Mouse (Mus musculus) thymus, postnatal 36 days (tissue): ENCODE measurements at regions not wholly inside any gene's neighbourhood (a gene's known extent, or its start where the extent isn't known, plus 50 kb on each side); places are given as distances from the start of the nearest gene placed in this dataset.
"Not testable (repeated sequence)": the region's sequence is repeated elsewhere in the genome, so short reads cannot be mapped to it uniquely, and the experiment has no call there.

Source experiments
- DNase-seq, 2 experiments: peaks; one replicate each; pipeline ENCODE4 v3.0.0; 2022; ENCODE audit warnings: mixed read lengths in 2 of 2

GRCm38 (mm10) chr10:7390239-7391091 is 83.0 kb downstream of the Ulbp1 start:
- peak; percentile 36 to 43 for DNase-seq

GRCm38 (mm10) chr10:7358791-7359190 is 114.6 kb downstream of the Ulbp1 start:
- DNase-seq = not testable (repeated sequence)

- not testable (repeated sequence) for DNase-seq
These were observed 129.1 kb downstream of the Ulbp1 start for GRCm38 (mm10) chr10:7344290-7344689.

GRCm38 (mm10) chr10:7343736-7344135 is 129.7 kb downstream of the Ulbp1 start:
- not testable (repeated sequence) for DNase-seq

GRCm38 (mm10) chr10:7333077-7333747 is 121.2 kb upstream of the Cnksr3 start:
- DNase-seq = peak; percentile 41 to 42

- no peak for DNase-seq
These were observed 116.2 kb upstream of the Cnksr3 start for GRCm38 (mm10) chr10:7328262-7328661.

GRCm38 (mm10) chr10:7327046-7327445 is 115.0 kb upstream of the Cnksr3 start:
- DNase-seq = not testable (repeated sequence)

GRCm38 (mm10) chr10:7325074-7325473 is 113.0 kb upstream of the Cnksr3 start:
- no peak for DNase-seq

GRCm38 (mm10) chr10:7323258-7323657 is 111.2 kb upstream of the Cnksr3 start:
- no peak for DNase-seq

GRCm38 (mm10) chr10:7309927-7310326 is 97.9 kb upstream of the Cnksr3 start:
- DNase-seq = no peak

- not testable (repeated sequence) for DNase-seq
These were observed 93.8 kb upstream of the Cnksr3 start for GRCm38 (mm10) chr10:7305881-7306280.

- DNase-seq = no peak
These were observed 86.3 kb upstream of the Cnksr3 start for GRCm38 (mm10) chr10:7298377-7298776.

- no peak for DNase-seq
These were observed 83.9 kb upstream of the Cnksr3 start for GRCm38 (mm10) chr10:7295921-7296320.

GRCm38 (mm10) chr10:7293203-7293602 is 81.2 kb upstream of the Cnksr3 start:
- no peak for DNase-seq

GRCm38 (mm10) chr10:7289773-7290411 is 77.9 kb upstream of the Cnksr3 start:
- DNase-seq = no peak

- DNase-seq = no peak
These were observed 73.3 kb upstream of the Cnksr3 start for GRCm38 (mm10) chr10:7285112-7285905.

GRCm38 (mm10) chr10:7280429-7280828 is 68.4 kb upstream of the Cnksr3 start:
- no peak for DNase-seq

GRCm38 (mm10) chr10:7278820-7279219 is 66.8 kb upstream of the Cnksr3 start:
- no peak for DNase-seq

- DNase-seq = no peak
These were observed 63.3 kb upstream of the Cnksr3 start for GRCm38 (mm10) chr10:7275357-7275756.

- DNase-seq = no peak
These were observed 62.4 kb upstream of the Cnksr3 start for GRCm38 (mm10) chr10:7274422-7274821.

GRCm38 (mm10) chr10:7271156-7271555 is 59.1 kb upstream of the Cnksr3 start:
- no peak for DNase-seq

GRCm38 (mm10) chr10:7268386-7269033 is 56.5 kb upstream of the Cnksr3 start:
- DNase-seq = no peak
